Mouse (Mus musculus) liver, adult 2 months (tissue): Measurements from ENCODE around the gene Scnn1a.

ENCODE experiments used
- CTCF ChIP-seq: fragments of 200-500 bp; IDR thresholded peaks from 2 replicates; pipeline ENCODE4 v1.5.1; 2011; ENCODE audit warnings: low read depth, low read length, control low read depth
- POLR2A ChIP-seq: fragments of 200-500 bp; IDR thresholded peaks from 2 replicates; pipeline ENCODE4 v1.6.1; 2011; ENCODE audit warnings: low read length, control low read depth; ENCODE audit not compliant: insufficient read depth; ENCODE audit errors: extremely low read depth

DNA sequence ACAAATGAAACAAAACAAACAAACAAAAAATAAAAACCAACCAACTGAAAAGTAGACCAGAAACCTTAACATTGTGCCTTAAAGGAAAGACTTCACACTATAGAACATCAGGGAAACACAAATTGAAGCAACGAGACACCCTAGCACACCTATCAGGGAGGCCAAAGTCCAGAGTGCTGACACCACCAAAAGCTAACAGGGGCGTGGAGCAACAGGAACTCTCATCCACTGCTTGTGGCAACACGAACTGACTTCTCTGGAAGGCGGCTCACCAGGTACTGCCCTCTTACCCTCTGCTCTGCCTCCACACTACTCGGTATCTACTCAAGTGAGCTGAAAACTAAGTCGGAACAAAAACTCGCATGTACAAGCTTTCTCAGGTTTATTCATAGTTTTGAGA lies 28.2 kb upstream of the Scnn1a start:
- no peak for TF ChIP-seq POLR2A
- TF ChIP-seq CTCF, result no peak
